Mouse (Mus musculus) MEL (cell line): ENCODE results near the gene BC005561.

Experiments used
- GATA1 ChIP-seq: IDR thresholded peaks from 2 replicates; pipeline ENCODE4 v1.6.1; 2011; ENCODE audit warnings: low read depth, low read length, improper control_type of control experiment
- ZKSCAN1 ChIP-seq: IDR thresholded peaks from 2 replicates; pipeline ENCODE4 v1.6.1; 2012; ENCODE audit warnings: low read depth, mild to moderate bottlenecking, inconsistent platforms, low read length, improper control_type of control experiment, moderate library complexity

DNA sequence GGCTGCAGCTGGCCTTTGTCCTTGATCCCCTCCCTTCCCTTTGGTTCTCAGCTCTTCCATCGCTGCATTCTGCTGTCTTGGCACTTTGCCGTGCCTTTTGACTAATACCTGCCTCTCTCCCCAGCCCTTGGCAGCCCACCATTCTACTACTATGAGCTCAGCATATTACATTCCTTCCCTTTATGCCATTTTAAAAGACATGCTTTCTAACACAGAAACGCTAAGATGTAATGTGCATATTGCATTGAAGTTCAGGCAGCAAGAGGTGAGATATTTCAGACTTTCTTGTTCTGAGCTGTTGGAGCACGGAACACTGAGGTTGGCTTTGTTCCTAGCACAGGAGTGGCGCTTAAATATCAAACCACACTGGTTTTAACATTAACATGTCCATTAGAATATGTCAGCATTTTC is 37.2 kb upstream of the BC005561 start:
- TF ChIP-seq ZKSCAN1 (no peak), GATA1 (no peak)
